Mouse (Mus musculus) kidney, postnatal 25 days (tissue): ENCODE measurements at regions not wholly inside any gene's neighbourhood (a gene's known extent, or its start where the extent isn't known, plus 50 kb on each side); places are given as distances from the start of the nearest gene placed in this dataset.
A peak's percentile ranks its signal among the peaks of the same experiment; 100 is the strongest.
"Not testable (repeated sequence)": the region's sequence is repeated elsewhere in the genome, so short reads cannot be mapped to it uniquely, and the experiment has no call there.

Experiments used
- DNase-seq, 2 experiments: peaks; one replicate each; pipeline ENCODE4 v3.0.0; 2021; ENCODE audit warnings: mixed read lengths in 2 of 2

- peak in 1 of 2 experiments; percentile 17 for DNase-seq
Observed at GRCm38 (mm10) chr16:3334355-3334754, 256.5 kb upstream of the Olfr161 start.

- DNase-seq: not testable (repeated sequence)
Observed at GRCm38 (mm10) chr16:3343372-3343771, 247.5 kb upstream of the Olfr161 start.

- DNase-seq: not testable (repeated sequence)
Observed at GRCm38 (mm10) chr16:3344725-3345380, 246.0 kb upstream of the Olfr161 start.

GRCm38 (mm10) chr16:3349382-3349781, 241.5 kb upstream of the Olfr161 start:
- peak in 1 of 2 experiments; percentile 28 for DNase-seq

- not testable (repeated sequence) for DNase-seq
Observed at GRCm38 (mm10) chr16:3349850-3350547, 240.8 kb upstream of the Olfr161 start.

- DNase-seq: not testable (repeated sequence)
Observed at GRCm38 (mm10) chr16:3350668-3351507, 240.0 kb upstream of the Olfr161 start.

- peak; percentile 70 to 82 for DNase-seq
Observed at GRCm38 (mm10) chr16:3351508-3352046, 239.3 kb upstream of the Olfr161 start.
